Mouse (Mus musculus) lung, postnatal 0 days (tissue): ENCODE results near the gene Dock2.

Source experiments
- CTCF ChIP-seq: IDR thresholded peaks from 2 replicates; pipeline ENCODE4 v1.5.1; 2016; ENCODE audit warnings: antibody characterized with exemption, mild to moderate bottlenecking
- EP300 ChIP-seq: IDR thresholded peaks from 2 replicates; pipeline ENCODE4 v1.6.1; 2016; ENCODE audit warnings: antibody characterized with exemption, mild to moderate bottlenecking, control low read depth

DNA sequence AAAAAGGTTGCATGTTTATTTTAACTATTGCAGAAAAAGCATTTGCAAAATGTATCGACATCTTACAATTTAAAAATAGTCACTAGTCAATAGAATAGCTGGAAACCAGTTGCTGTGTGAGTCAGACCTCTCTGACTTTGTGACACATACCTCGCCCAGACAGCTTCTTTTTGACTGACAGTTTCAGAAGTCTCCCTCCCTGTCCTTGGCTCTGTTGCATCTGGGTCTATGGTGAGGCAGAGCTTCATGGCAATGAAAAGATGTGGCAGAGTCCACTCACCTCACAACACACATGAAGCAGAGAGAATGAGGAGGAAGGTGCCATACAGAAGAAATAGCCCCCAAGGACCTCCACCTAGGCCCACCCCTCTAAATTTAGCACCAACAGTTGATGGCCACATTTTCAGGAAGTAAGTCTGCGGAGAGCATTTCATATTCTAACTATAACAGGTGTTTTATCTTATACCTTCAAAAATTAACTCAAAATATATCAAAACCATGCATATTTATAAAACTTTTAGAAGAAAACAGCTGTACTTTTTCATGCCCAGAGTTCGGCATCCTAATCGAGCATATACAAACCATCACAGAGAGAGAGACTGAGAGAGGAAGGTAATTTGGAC lies 19.8 kb downstream of the Dock2 start:
- TF ChIP-seq CTCF (no peak), EP300 (no peak)
